Mouse (Mus musculus) embryonic facial prominence, embryonic 13.5 days (tissue): ENCODE measurements around the gene Gucy1b1. TPM values are rescaled to one million over a fixed set of nuclear protein-coding genes. Genes with fewer than 3 reads are reported as not detected.

ENCODE experiments used
- ATAC-seq: fragments of 200-750 bp; cut with Nextera tagmentation; 2 replicates; pipeline ENCODE4 v1.8.0; 2017; ENCODE audit warnings: low read depth; ENCODE audit not compliant: insufficient number of reproducible peaks, insufficient read depth, low FRiP score, low TSS enrichment
- H3K27ac ChIP-seq: fragments of 300-500 bp; sonication (generic); 2 replicates; pipeline ENCODE4 v1.5.1; 2015; ENCODE audit warnings: moderate library complexity, mild to moderate bottlenecking, inconsistent platforms
- H3K27me3 ChIP-seq: fragments of 300-500 bp; sonication (generic); 2 replicates; pipeline ENCODE4 v1.6.1; 2015; ENCODE audit warnings: mild to moderate bottlenecking, inconsistent platforms
- H3K36me3 ChIP-seq: fragments of 300-500 bp; sonication (generic); 2 replicates; pipeline ENCODE4 v1.6.1; 2015; ENCODE audit warnings: mild to moderate bottlenecking, inconsistent platforms
- H3K4me1 ChIP-seq: fragments of 300-500 bp; sonication (generic); 2 replicates; pipeline ENCODE4 v1.6.1; 2015; ENCODE audit warnings: inconsistent platforms
- H3K4me2 ChIP-seq: fragments of 300-500 bp; sonication (generic); 2 replicates; pipeline ENCODE4 v1.6.1; 2015; ENCODE audit warnings: moderate library complexity, mild to moderate bottlenecking, inconsistent platforms
- H3K4me3 ChIP-seq: fragments of 300-500 bp; sonication (generic); 2 replicates; pipeline ENCODE4 v1.5.1; 2015; ENCODE audit warnings: mild to moderate bottlenecking, inconsistent platforms
- H3K9ac ChIP-seq: fragments of 300-500 bp; sonication (generic); 2 replicates; pipeline ENCODE4 v1.6.1; 2015; ENCODE audit warnings: mild to moderate bottlenecking, inconsistent platforms
- H3K9me3 ChIP-seq: fragments of 300-500 bp; sonication (generic); 2 replicates; pipeline ENCODE4 v1.6.1; 2016; ENCODE audit warnings: inconsistent platforms
- WGBS: fragments of 180-500 bp; shearing (Covaris S2); methylation state at CpG from one replicate; pipeline ENCODE4 v1.1.7; 2015; ENCODE audit warnings: mixed read lengths; 5-methylcytosine and 5-hydroxymethylcytosine counted together
- polyA plus RNA-seq: library from polyadenylated mRNA; unstranded; fragments of >200 nt; fragmentation: Nextera tagmentation; extraction: Ambion mirVana; gene quantifications from 2 replicates; pipeline ENCODE4 v1.2.1, GENCODE M21; 2015

Gucy1b1 gene
- polyA plus RNA-seq, 1 experiment from 2014 or later, result 5.1 TPM

- peaks cover 16% of the 10 kb centered on the region for H3K4me1 ChIP-seq
- no peak overlapping the region for H3K4me3 ChIP-seq
- no peaks in the 10 kb centered on the region for H3K36me3 ChIP-seq
- ATAC-seq, result no peak
- H3K9me3 ChIP-seq, result no peaks in the 10 kb centered on the region
- no peak overlapping the region for H3K9ac ChIP-seq
- no peaks in the 10 kb centered on the region for H3K27me3 ChIP-seq
- H3K4me2 ChIP-seq, result no peak overlapping the region
- H3K27ac ChIP-seq, result no peak overlapping the region
- WGBS, result 45% methylated on average over 5 of the region's 5 CpGs
Measured at GRCm38 (mm10) chr3:82054283-82054974, 20.1 kb downstream of the Gucy1b1 start.

- Histone ChIP-seq H3K4me3 (no peak overlapping the region), H3K27me3 (no peaks in the 10 kb centered on the region), H3K4me2 (no peak overlapping the region), H3K27ac (no peak overlapping the region), H3K4me1 (peaks cover 16% of the 10 kb centered on the region), H3K9me3 (no peaks in the 10 kb centered on the region), H3K9ac (no peak overlapping the region), H3K36me3 (no peaks in the 10 kb centered on the region)
- WGBS, result 64% methylated on average over 2 of the region's 2 CpGs
- ATAC-seq, result no peak
Measured at GRCm38 (mm10) chr3:82052029-82052428, 22.5 kb downstream of the Gucy1b1 start.

- H3K4me3 ChIP-seq, result no peak overlapping the region
Measured at GRCm38 (mm10) chr3:82051468-82051867, 23.0 kb downstream of the Gucy1b1 start.

GRCm38 (mm10) chr3:82048681-82049080 lies 25.8 kb downstream of the Gucy1b1 start:
- peaks cover 11% of the 10 kb centered on the region for H3K4me1 ChIP-seq
- H3K4me3 ChIP-seq, result no peak overlapping the region
- H3K36me3 ChIP-seq, result no peaks in the 10 kb centered on the region
- no peak for ATAC-seq
- WGBS, result 56% methylated on average over 7 of the region's 7 CpGs
- no peaks in the 10 kb centered on the region for H3K9me3 ChIP-seq
- no peak overlapping the region for H3K4me2 ChIP-seq
- H3K27ac ChIP-seq, result no peak overlapping the region
- no peak overlapping the region for H3K9ac ChIP-seq
- no peaks in the 10 kb centered on the region for H3K27me3 ChIP-seq

More at GRCm38 (mm10) chr3:82051468-82051867, 23.0 kb downstream of the Gucy1b1 start:
- no peak for ATAC-seq
- no peaks in the 10 kb centered on the region for H3K9me3 ChIP-seq
- no peak overlapping the region for H3K9ac ChIP-seq
- H3K27ac ChIP-seq, result no peak overlapping the region
- H3K36me3 ChIP-seq, result no peaks in the 10 kb centered on the region
- no peaks in the 10 kb centered on the region for H3K27me3 ChIP-seq
- H3K4me2 ChIP-seq, result no peak overlapping the region
- peaks cover 16% of the 10 kb centered on the region for H3K4me1 ChIP-seq

- no peak overlapping the region for H3K27ac ChIP-seq
- no peaks in the 10 kb centered on the region for H3K9me3 ChIP-seq
- H3K9ac ChIP-seq, result no peak overlapping the region
- WGBS, result 44% methylated on average over 4 of the region's 4 CpGs
- no peak overlapping the region for H3K4me2 ChIP-seq
- H3K4me3 ChIP-seq, result no peak overlapping the region
- H3K27me3 ChIP-seq, result no peaks in the 10 kb centered on the region
- H3K36me3 ChIP-seq, result no peaks in the 10 kb centered on the region
- no peak for ATAC-seq
- peaks cover 11% of the 10 kb centered on the region for H3K4me1 ChIP-seq
Measured at GRCm38 (mm10) chr3:82048078-82048477, 26.4 kb downstream of the Gucy1b1 start.

GRCm38 (mm10) chr3:82047100-82047753 lies 27.3 kb downstream of the Gucy1b1 start:
- no peak for ATAC-seq
- Histone ChIP-seq H3K27me3 (no peaks in the 10 kb centered on the region), H3K4me3 (no peak overlapping the region), H3K4me1 (peaks cover 8% of the 10 kb centered on the region), H3K4me2 (no peak overlapping the region), H3K27ac (no peak overlapping the region), H3K36me3 (no peaks in the 10 kb centered on the region), H3K9me3 (no peaks in the 10 kb centered on the region), H3K9ac (no peak overlapping the region)
- 27% methylated on average over 8 of the region's 8 CpGs for WGBS

- no peak overlapping the region for H3K9ac ChIP-seq
- H3K36me3 ChIP-seq, result no peaks in the 10 kb centered on the region
- H3K9me3 ChIP-seq, result no peaks in the 10 kb centered on the region
- 66% methylated on average over 8 of the region's 8 CpGs for WGBS
- H3K4me3 ChIP-seq, result no peak overlapping the region
- H3K27me3 ChIP-seq, result no peaks in the 10 kb centered on the region
- no peak overlapping the region for H3K27ac ChIP-seq
- H3K4me2 ChIP-seq, result no peak overlapping the region
- no peak for ATAC-seq
- no peaks in the 10 kb centered on the region for H3K4me1 ChIP-seq
Measured at GRCm38 (mm10) chr3:82046087-82046486, 28.4 kb downstream of the Gucy1b1 start.

- Histone ChIP-seq H3K4me3 (no peak overlapping the region), H3K4me1 (no peaks in the 10 kb centered on the region), H3K9me3 (no peaks in the 10 kb centered on the region), H3K9ac (no peak overlapping the region), H3K27ac (no peak overlapping the region), H3K27me3 (no peaks in the 10 kb centered on the region), H3K4me2 (no peak overlapping the region), H3K36me3 (no peaks in the 10 kb centered on the region)
- no peak for ATAC-seq
- 72% methylated on average over 5 of the region's 5 CpGs for WGBS
Measured at GRCm38 (mm10) chr3:82044902-82045301, 29.6 kb downstream of the Gucy1b1 start.

GRCm38 (mm10) chr3:82043676-82044075 lies 30.8 kb downstream of the Gucy1b1 start:
- Histone ChIP-seq H3K9me3 (no peaks in the 10 kb centered on the region), H3K27me3 (no peaks in the 10 kb centered on the region), H3K4me1 (no peaks in the 10 kb centered on the region), H3K4me2 (no peak overlapping the region), H3K9ac (no peak overlapping the region), H3K36me3 (no peaks in the 10 kb centered on the region), H3K4me3 (no peak overlapping the region), H3K27ac (no peak overlapping the region)
- no peak for ATAC-seq
- WGBS, result 76% methylated on average over 6 of the region's 6 CpGs

GRCm38 (mm10) chr3:82036262-82037044 lies 38.0 kb downstream of the Gucy1b1 start:
- Histone ChIP-seq H3K9me3 (no peaks in the 10 kb centered on the region), H3K36me3 (no peaks in the 10 kb centered on the region), H3K4me2 (no peak overlapping the region), H3K9ac (no peak overlapping the region), H3K27ac (no peak overlapping the region), H3K27me3 (no peaks in the 10 kb centered on the region), H3K4me1 (no peaks in the 10 kb centered on the region), H3K4me3 (no peak overlapping the region)
- 75% methylated on average over 2 of the region's 2 CpGs for WGBS
- no peak for ATAC-seq

- 74% methylated on average over 1 of the region's 1 CpGs for WGBS
- no peaks in the 10 kb centered on the region for H3K36me3 ChIP-seq
- no peak overlapping the region for H3K4me3 ChIP-seq
- no peaks in the 10 kb centered on the region for H3K4me1 ChIP-seq
- H3K27ac ChIP-seq, result no peak overlapping the region
- H3K9me3 ChIP-seq, result no peaks in the 10 kb centered on the region
- H3K4me2 ChIP-seq, result no peak overlapping the region
- no peak overlapping the region for H3K9ac ChIP-seq
- no peaks in the 10 kb centered on the region; the same call in 1 of the 2 replicates for H3K27me3 ChIP-seq
- ATAC-seq, result no peak
Measured at GRCm38 (mm10) chr3:82030008-82030748, 44.3 kb downstream of the Gucy1b1 start.
